Mouse (Mus musculus): ENCODE data around the gene Slx1b. TPM values are rescaled to one million over a fixed set of nuclear protein-coding genes. Genes with fewer than 3 reads are reported as not detected.
A peak's percentile ranks its signal among the peaks of the same experiment; 100 is the strongest.
"Not testable (repeated sequence)": the region's sequence is repeated elsewhere in the genome, so short reads cannot be mapped to it uniquely, and the experiment has no call there.

Slx1b gene
- polyA plus RNA-seq, 1 experiment from 2014 or later = 12.5 TPM

GRCm38 (mm10) chr7:126693256-126693655 is 2.3 kb downstream of the Slx1b start:
- ATAC-seq (ENCODE audit: insufficient number of reproducible peaks, low FRiP score, low TSS enrichment, low read depth) = no peak
- 38% methylated on average over 3 of the region's 3 CpGs for WGBS
- Histone ChIP-seq H3K4me2 (replicated peaks) (no peak overlapping the region), H3K9ac (no peak overlapping the region), H3K9me3 (replicated peaks) (no peaks in the 10 kb centered on the region), H3K27me3 (no peaks in the 10 kb centered on the region), H3K27ac (replicated peaks) (no peak overlapping the region), H3K4me3 (replicated peaks) (no peak overlapping the region), H3K4me1 (peaks cover 23% of the 10 kb centered on the region), H3K36me3 (peaks cover 22% of the 10 kb centered on the region)

DNA sequence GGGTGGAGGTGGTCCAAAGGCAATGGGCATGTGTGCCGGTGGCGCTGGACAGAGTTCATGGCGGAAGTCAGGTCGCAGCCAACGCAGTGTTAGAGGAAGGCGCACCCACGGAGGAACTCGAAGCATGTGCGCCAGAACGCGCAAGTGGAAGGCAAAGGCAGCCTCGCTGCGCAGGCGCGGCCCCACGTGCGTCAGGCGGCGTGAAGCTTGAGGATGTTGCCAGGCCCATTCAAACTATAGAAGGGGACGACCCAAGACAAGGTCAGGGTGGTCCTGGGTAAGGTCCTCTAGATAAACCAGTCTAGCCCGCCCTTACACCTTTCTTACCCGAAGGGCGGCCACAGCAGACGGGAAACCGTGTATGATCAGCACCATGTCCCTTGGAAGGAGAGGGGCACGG is 3.2 kb downstream of the Slx1b start:
- H3K9ac ChIP-seq = no peak overlapping the region
- peaks cover 20% of the 10 kb centered on the region for H3K36me3 ChIP-seq
- no peak overlapping the region for H3K27ac ChIP-seq (replicated peaks)
- H3K4me1 ChIP-seq = peaks cover 23% of the 10 kb centered on the region
- H3K4me3 ChIP-seq (replicated peaks) = no peak overlapping the region
- H3K4me2 ChIP-seq (replicated peaks) = no peak overlapping the region
- no peak for ATAC-seq (ENCODE audit: insufficient number of reproducible peaks, low FRiP score, low TSS enrichment, low read depth)
- no peaks in the 10 kb centered on the region for H3K9me3 ChIP-seq (replicated peaks)
- 92% methylated on average over 26 of the region's 26 CpGs for WGBS
- no peaks in the 10 kb centered on the region for H3K27me3 ChIP-seq

DNA sequence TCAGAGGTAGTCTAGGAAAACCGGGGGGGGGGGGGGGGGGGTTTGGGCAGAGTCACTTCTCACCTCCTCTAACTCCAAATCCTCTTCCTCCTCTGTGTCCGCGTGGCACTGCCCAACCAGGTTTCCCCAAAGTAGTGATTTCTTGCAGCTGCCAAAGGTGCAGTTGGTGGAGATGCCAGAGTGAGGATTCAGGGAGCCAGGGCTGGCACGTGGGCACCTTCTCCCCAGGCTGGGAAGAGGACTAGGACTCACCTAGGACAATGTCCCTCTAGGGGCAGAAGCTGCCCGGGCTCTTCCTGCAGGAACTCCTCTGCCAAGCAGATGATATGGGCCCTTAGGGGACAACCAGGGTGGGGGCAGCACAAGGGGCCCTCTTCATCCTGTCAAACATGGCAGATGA is 3.9 kb downstream of the Slx1b start:
- no peak overlapping the region for H3K9ac ChIP-seq
- no peaks in the 10 kb centered on the region for H3K9me3 ChIP-seq (replicated peaks)
- no peaks in the 10 kb centered on the region for H3K27me3 ChIP-seq
- H3K4me1 ChIP-seq = peaks cover 18% of the 10 kb centered on the region
- no peak for ATAC-seq (ENCODE audit: insufficient number of reproducible peaks, low FRiP score, low TSS enrichment, low read depth)
- H3K4me3 ChIP-seq (replicated peaks) = no peak overlapping the region
- no peak overlapping the region for H3K27ac ChIP-seq (replicated peaks)
- H3K36me3 ChIP-seq = peaks cover 16% of the 10 kb centered on the region
- 73% methylated on average over 5 of the region's 5 CpGs for WGBS
- H3K4me2 ChIP-seq (replicated peaks) = no peak overlapping the region

GRCm38 (mm10) chr7:126690737-126691136 is 4.8 kb downstream of the Slx1b start:
- Histone ChIP-seq H3K27me3 (no peaks in the 10 kb centered on the region), H3K27ac (replicated peaks) (no peak overlapping the region), H3K4me3 (replicated peaks) (no peak overlapping the region), H3K9ac (no peak overlapping the region), H3K4me2 (replicated peaks) (no peak overlapping the region), H3K4me1 (peaks cover 13% of the 10 kb centered on the region), H3K36me3 (peaks cover 16% of the 10 kb centered on the region), H3K9me3 (replicated peaks) (no peaks in the 10 kb centered on the region)
- no peak for ATAC-seq (ENCODE audit: insufficient number of reproducible peaks, low FRiP score, low TSS enrichment, low read depth)
- WGBS = 65% methylated on average over 3 of the region's 3 CpGs

DNA sequence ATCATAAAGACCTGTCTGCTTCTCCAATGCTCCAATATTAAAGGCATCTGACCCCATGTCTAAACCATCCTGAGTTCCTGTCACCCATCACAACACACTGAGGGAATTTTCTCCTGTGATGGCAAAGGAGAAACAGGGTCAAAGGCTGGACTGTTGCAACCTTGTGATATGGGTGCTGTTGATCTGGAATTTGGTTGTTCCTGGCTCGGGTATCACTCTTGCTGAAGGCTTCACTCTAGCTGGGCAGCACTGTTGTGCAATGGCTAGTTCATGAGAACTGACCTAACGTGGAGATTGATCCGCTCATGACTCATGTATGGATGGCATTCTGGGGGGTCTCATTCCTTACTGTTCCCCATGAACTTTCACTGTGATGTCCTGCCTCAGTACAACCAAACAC is 6.6 kb downstream of the Slx1b start:
- no peak overlapping the region for H3K4me2 ChIP-seq (replicated peaks)
- H3K27ac ChIP-seq (replicated peaks) = no peak overlapping the region
- peaks cover 7% of the 10 kb centered on the region; the same call in 1 of the 2 replicates for H3K4me1 ChIP-seq
- H3K4me3 ChIP-seq (replicated peaks) = no peak overlapping the region
- 80% methylated on average over 3 of the region's 3 CpGs for WGBS
- H3K9me3 ChIP-seq (replicated peaks) = no peaks in the 10 kb centered on the region
- no peak overlapping the region for H3K9ac ChIP-seq
- no peaks in the 10 kb centered on the region for H3K27me3 ChIP-seq
- peaks cover 16% of the 10 kb centered on the region for H3K36me3 ChIP-seq
- no peak for ATAC-seq (ENCODE audit: insufficient number of reproducible peaks, low FRiP score, low TSS enrichment, low read depth)

DNA sequence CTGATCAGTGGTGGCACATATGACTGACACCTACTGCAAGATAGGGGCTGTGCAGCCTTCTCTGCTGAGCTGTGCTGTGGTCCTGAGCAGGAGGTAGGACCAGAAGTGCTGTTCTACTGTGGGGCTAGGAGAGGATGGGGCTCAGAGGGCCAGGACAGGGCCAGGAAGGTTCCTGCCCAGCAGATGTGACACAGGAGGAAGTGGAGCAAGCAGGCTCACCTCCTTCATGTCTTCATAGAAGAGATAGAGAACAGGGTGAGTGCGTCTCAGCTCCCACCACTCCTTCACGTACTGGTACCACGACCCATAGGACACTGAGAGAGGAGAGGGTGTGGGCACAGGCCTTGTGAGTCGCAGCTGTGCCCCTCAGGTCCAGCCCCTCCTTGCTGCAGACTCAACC is 7.4 kb downstream of the Slx1b start:
- H3K36me3 ChIP-seq = peaks cover 16% of the 10 kb centered on the region
- H3K4me3 ChIP-seq (replicated peaks); H3K4me2 ChIP-seq (replicated peaks); H3K27me3 ChIP-seq; H3K4me1 ChIP-seq; H3K9ac ChIP-seq; H3K27ac ChIP-seq (replicated peaks); ATAC-seq (ENCODE audit: insufficient number of reproducible peaks, low FRiP score, low TSS enrichment, low read depth); H3K9me3 ChIP-seq (replicated peaks): not testable (repeated sequence)
- WGBS = 63% methylated on average over 4 of the region's 4 CpGs

GRCm38 (mm10) chr7:126681221-126681620 is 14.4 kb downstream of the Slx1b start:
- Histone ChIP-seq H3K27ac (replicated peaks) (no peak overlapping the region), H3K4me2 (replicated peaks) (no peak overlapping the region), H3K9me3 (replicated peaks) (no peaks in the 10 kb centered on the region), H3K27me3 (no peaks in the 10 kb centered on the region), H3K36me3 (0 out of 2 replicates have a peak, but pooled peaks cover 4% of the 10 kb centered on the region), H3K4me1 (no peaks in the 10 kb centered on the region), H3K9ac (no peak overlapping the region), H3K4me3 (replicated peaks) (no peak overlapping the region)
- no peak for ATAC-seq (ENCODE audit: insufficient number of reproducible peaks, low FRiP score, low TSS enrichment, low read depth)
- 92% methylated on average over 5 of the region's 5 CpGs for WGBS

DNA sequence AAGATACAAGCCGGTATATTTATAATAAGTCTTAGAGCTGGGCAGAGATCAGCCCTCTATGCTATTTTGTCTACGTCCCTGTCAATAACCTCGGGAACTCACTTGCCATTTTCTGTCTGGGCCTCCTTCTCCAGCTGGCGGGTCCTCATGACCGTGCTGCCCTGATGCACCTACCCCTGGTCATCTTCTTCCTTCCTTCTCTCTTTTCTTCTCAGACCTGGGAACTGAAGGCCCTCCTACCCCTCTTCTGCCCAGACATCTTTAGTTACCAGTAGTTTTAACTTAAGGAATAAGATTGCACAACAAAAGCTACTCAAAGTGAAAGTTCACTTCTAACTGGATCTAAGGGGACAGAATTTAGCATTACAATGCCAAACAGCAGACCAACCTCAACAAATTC is 15.9 kb downstream of the Slx1b start:
- Histone ChIP-seq H3K4me1 (no peaks in the 10 kb centered on the region), H3K36me3 (0 out of 2 replicates have a peak, but pooled peaks cover 6% of the 10 kb centered on the region), H3K4me3 (replicated peaks) (no peak overlapping the region), H3K27me3 (no peaks in the 10 kb centered on the region), H3K4me2 (replicated peaks) (no peak overlapping the region), H3K9me3 (replicated peaks) (no peaks in the 10 kb centered on the region), H3K9ac (no peak overlapping the region), H3K27ac (replicated peaks) (no peak overlapping the region)
- no peak for ATAC-seq (ENCODE audit: insufficient number of reproducible peaks, low FRiP score, low TSS enrichment, low read depth)
- WGBS = 89% methylated on average over 5 of the region's 5 CpGs

- no peak for ATAC-seq (ENCODE audit: insufficient number of reproducible peaks, low FRiP score, low TSS enrichment, low read depth)
- Histone ChIP-seq H3K9ac (no peak overlapping the region), H3K27me3 (no peaks in the 10 kb centered on the region), H3K4me3 (replicated peaks) (no peak overlapping the region), H3K4me1 (no peaks in the 10 kb centered on the region), H3K27ac (replicated peaks) (no peak overlapping the region), H3K36me3 (0 out of 2 replicates have a peak, but pooled peaks cover 11% of the 10 kb centered on the region), H3K9me3 (replicated peaks) (no peaks in the 10 kb centered on the region), H3K4me2 (replicated peaks) (no peak overlapping the region)
- 75% methylated on average over 8 of the region's 8 CpGs for WGBS
Observed at GRCm38 (mm10) chr7:126678545-126679341, 16.8 kb downstream of the Slx1b start.

DNA sequence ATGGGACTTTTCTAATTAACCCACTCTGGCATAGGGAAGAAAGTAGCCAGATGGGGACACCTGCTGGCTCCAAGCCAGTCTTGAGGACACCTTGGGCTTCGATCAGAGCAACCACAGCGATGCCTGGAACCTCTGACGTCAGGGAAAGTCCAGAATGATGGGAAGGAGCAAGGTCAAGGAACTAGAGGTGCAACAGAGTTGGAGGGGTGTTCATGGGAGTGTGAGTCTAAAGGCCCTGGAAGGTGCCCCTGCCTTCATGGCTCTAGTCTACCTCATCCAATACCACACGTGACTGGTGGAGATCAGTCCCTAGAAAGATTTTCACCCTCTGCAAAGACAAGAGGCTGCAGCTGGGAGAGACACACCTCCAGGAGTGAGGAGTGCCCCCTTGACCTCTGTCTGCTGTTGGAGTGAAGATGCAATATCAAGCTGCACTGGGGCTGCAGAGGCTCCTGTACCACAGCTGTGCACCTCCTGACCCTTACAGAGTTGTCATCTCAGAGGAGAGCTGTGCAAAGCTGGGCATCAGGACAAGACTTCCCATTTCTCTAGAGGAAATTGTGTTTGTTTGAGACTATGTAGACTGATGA is 18.9 kb downstream of the Slx1b start:
- Histone ChIP-seq H3K36me3 (peaks cover 24% of the 10 kb centered on the region), H3K9ac (no peak overlapping the region), H3K4me1 (no peaks in the 10 kb centered on the region), H3K27ac (replicated peaks) (no peak overlapping the region), H3K4me2 (replicated peaks) (no peak overlapping the region), H3K27me3 (no peaks in the 10 kb centered on the region), H3K9me3 (replicated peaks) (no peaks in the 10 kb centered on the region), H3K4me3 (replicated peaks) (no peak overlapping the region)
- 73% methylated on average over 4 of the region's 4 CpGs for WGBS
- no peak for ATAC-seq (ENCODE audit: insufficient number of reproducible peaks, low FRiP score, low TSS enrichment, low read depth)

DNA sequence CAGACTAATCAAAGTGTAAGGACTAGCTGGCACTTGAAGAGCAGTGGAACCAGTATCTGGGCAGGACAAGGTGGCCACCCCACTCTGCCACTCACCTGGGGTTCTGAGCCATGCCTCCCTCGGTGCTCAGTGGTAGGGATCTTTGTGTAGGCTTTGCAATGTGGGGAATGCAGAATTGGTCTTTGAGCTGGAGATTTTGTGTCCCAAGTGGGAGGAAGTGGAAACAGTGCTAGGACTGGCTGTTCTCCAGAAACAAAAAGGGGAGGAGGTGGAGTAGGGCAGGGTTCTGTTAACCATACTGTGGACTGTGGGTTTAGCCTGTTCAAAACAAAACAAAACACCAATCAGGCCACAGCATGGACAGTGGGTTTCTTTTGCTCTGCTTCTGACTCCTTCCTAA is 19.4 kb downstream of the Slx1b start, which contains the start of gene Sult1a1:
TSS of gene Sult1a1 (minus strand) at position 226 of the 400 bp plus-strand sequence.
- ATAC-seq (ENCODE audit: insufficient number of reproducible peaks, low FRiP score, low TSS enrichment, low read depth) = no peak
- H3K9ac ChIP-seq = no peak within 1 kb of the TSS
- H3K4me1 ChIP-seq = no peaks in the 10 kb centered on the region
- H3K4me3 ChIP-seq (replicated peaks) = no peak within 1 kb of the TSS
- 60% methylated on average over 1 of the region's 1 CpGs for WGBS
- H3K27ac ChIP-seq (replicated peaks) = peak within 1 kb of the TSS; percentile 55; the same call in 1 of the 2 replicates
- H3K4me2 ChIP-seq (replicated peaks) = no peak within 1 kb of the TSS
- H3K27me3 ChIP-seq = no peaks in the 10 kb centered on the region
- no peaks in the 10 kb centered on the region for H3K9me3 ChIP-seq (replicated peaks)
- H3K36me3 ChIP-seq = peaks cover 29% of the 10 kb centered on the region

All from embryonic facial prominence, embryonic 15.5 days (tissue).